Comparison of ENCODE assay signal across 23 mouse cellular contexts in genomic region chr11:114093175-114093574, GRCm38 (mm10). TPM values are rescaled to one million over a fixed set of nuclear protein-coding genes. Genes with fewer than 3 reads are reported as not detected.
DNase-seq lines count a peak whose midpoint lies in the region; ATAC-seq and TF ChIP-seq lines count a peak whose summit lies in the region.
"Had no signal": no experiment of that assay in that cellular context is flagged by ENCODE, and none has a peak within 500 bp of the region (broad histone marks: within the 10 kb centered on the region; RNA-seq: fewer than 3 reads in every experiment).

No protein-coding gene starts in this region.

- no peak for TF ChIP-seq CTCF in midbrain, postnatal 0 days (IDR thresholded peaks at IDR 0.05)
- no peak for TF ChIP-seq CTCF in CH12.LX (conservative IDR thresholded peaks at IDR 0.05 in 1 of 2, IDR thresholded peaks at IDR 0.05 in 1 of 2; ENCODE audit: low read depth in 2 of 2, low read length in 2 of 2)

- TF ChIP-seq POLR2A in CH12.LX (IDR thresholded peaks at IDR 0.05; ENCODE audit: low read depth, low read length) = no peak

- no peak overlapping the region for H3K27ac ChIP-seq in midbrain, embryonic 11.5 days (ENCODE audit: low read depth, low read length)
- no peak overlapping the region for H3K27ac ChIP-seq in midbrain, postnatal 0 days (ENCODE audit: low read depth, low read length)
- H3K27ac ChIP-seq in CH12.LX (ENCODE audit: insufficient read depth, low read depth) = no peak overlapping the region
- no peak overlapping the region for H3K27ac ChIP-seq in hindbrain, embryonic 10.5 days
- H3K27ac ChIP-seq: embryonic facial prominence, embryonic 13.5 days; forebrain, embryonic 12.5 days; hindbrain, embryonic 13.5 days; intestine, embryonic 15.5 days had no signal

- no peak overlapping the region for H3K4me3 ChIP-seq in midbrain, embryonic 11.5 days (ENCODE audit: low read depth, low read length)
- no peak overlapping the region for H3K4me3 ChIP-seq in midbrain, postnatal 0 days (ENCODE audit: low read depth, low read length)
- H3K4me3 ChIP-seq in CH12.LX (replicated peaks in 1 of 3; ENCODE audit: low read depth in 2 of 3, low read length in 2 of 3, poor library complexity in 1 of 3) = no peak overlapping the region
- H3K4me3 ChIP-seq in hindbrain, embryonic 10.5 days = no peak overlapping the region
- H3K4me3 ChIP-seq: embryonic facial prominence, embryonic 13.5 days; forebrain, embryonic 12.5 days; hindbrain, embryonic 13.5 days; intestine, embryonic 15.5 days had no signal

- H3K9ac ChIP-seq in midbrain, embryonic 11.5 days (ENCODE audit: low read length) = no peak overlapping the region
- H3K9ac ChIP-seq in midbrain, postnatal 0 days (replicated peaks; ENCODE audit: low read length, poor library complexity, severe bottlenecking) = no peak overlapping the region
- H3K9ac ChIP-seq in CH12.LX (ENCODE audit: insufficient read depth, low read depth) = no peak overlapping the region
- H3K9ac ChIP-seq: embryonic facial prominence, embryonic 13.5 days; forebrain, embryonic 12.5 days; hindbrain, embryonic 13.5 days; intestine, embryonic 15.5 days had no signal

- H3K4me2 ChIP-seq in midbrain, embryonic 11.5 days = no peak overlapping the region
- no peak overlapping the region for H3K4me2 ChIP-seq in midbrain, postnatal 0 days (ENCODE audit: low read depth, low read length, poor library complexity, severe bottlenecking)
- no peak overlapping the region for H3K4me2 ChIP-seq in CH12.LX (ENCODE audit: insufficient read depth, low read depth, poor library complexity, severe bottlenecking)
- H3K4me2 ChIP-seq: embryonic facial prominence, embryonic 13.5 days; forebrain, embryonic 12.5 days; hindbrain, embryonic 13.5 days; intestine, embryonic 15.5 days had no signal

- TF ChIP-seq RAD21 in CH12.LX (IDR thresholded peaks at IDR 0.05; ENCODE audit: low read depth, low read length) = no peak

- no peaks in the 10 kb centered on the region for H3K9me3 ChIP-seq in midbrain, embryonic 11.5 days (ENCODE audit: control insufficient read depth, low read length)
- no peaks in the 10 kb centered on the region for H3K9me3 ChIP-seq in midbrain, postnatal 0 days (ENCODE audit: low read length)
- no peaks in the 10 kb centered on the region for H3K9me3 ChIP-seq in CH12.LX (replicated peaks; ENCODE audit: low read length)
- no peaks in the 10 kb centered on the region for H3K9me3 ChIP-seq in hindbrain, embryonic 10.5 days
- H3K9me3 ChIP-seq: embryonic facial prominence, embryonic 13.5 days; forebrain, embryonic 12.5 days; hindbrain, embryonic 13.5 days; intestine, embryonic 15.5 days had no signal

- no peaks in the 10 kb centered on the region for H3K4me1 ChIP-seq in midbrain, embryonic 11.5 days (ENCODE audit: control insufficient read depth, insufficient read depth, low read length)
- H3K4me1 ChIP-seq in midbrain, postnatal 0 days (ENCODE audit: insufficient read depth, low read length) = no peaks in the 10 kb centered on the region
- H3K4me1 ChIP-seq in CH12.LX (ENCODE audit: control insufficient read depth in 1 of 2, insufficient read depth in 2 of 2) = peaks cover 0 to 24% of the 10 kb centered on the region in 2 experiments; a peak in 2 of 4 replicates
- peaks cover 7% of the 10 kb centered on the region; the same call in 1 of the 2 replicates for H3K4me1 ChIP-seq in hindbrain, embryonic 10.5 days (replicated peaks)
- H3K4me1 ChIP-seq: forebrain, embryonic 12.5 days; hindbrain, embryonic 13.5 days; intestine, embryonic 15.5 days had no signal

- TF ChIP-seq EP300 in CH12.LX (IDR thresholded peaks at IDR 0.05; ENCODE audit: low read length) = peak; percentile 72

- H3K36me3 ChIP-seq in midbrain, embryonic 11.5 days (ENCODE audit: control insufficient read depth, insufficient read depth, low read length) = no peaks in the 10 kb centered on the region
- H3K36me3 ChIP-seq in midbrain, postnatal 0 days (ENCODE audit: insufficient read depth, low read length) = no peaks in the 10 kb centered on the region
- no peaks in the 10 kb centered on the region for H3K36me3 ChIP-seq in CH12.LX (replicated peaks in 1 of 2; ENCODE audit: control insufficient read depth in 1 of 2, insufficient read depth in 1 of 2, low read length in 1 of 2)
- no peaks in the 10 kb centered on the region for H3K36me3 ChIP-seq in hindbrain, embryonic 10.5 days
- H3K36me3 ChIP-seq: embryonic facial prominence, embryonic 13.5 days; forebrain, embryonic 12.5 days; hindbrain, embryonic 13.5 days; intestine, embryonic 15.5 days had no signal

- in situ Hi-C loops in CH12.LX (cut with MboI; ENCODE audit: low pct_ligation_motif_present, low pct_unique_long_range_greater_than_20kb, low sequenced_read_pairs) = no loop called here

- dilution Hi-C loops in CH12.LX (cut with MboI; ENCODE audit: extremely low pct_ligation_motif_present, extremely low pct_unique_long_range_greater_than_20kb, low sequenced_read_pairs) = no loop called here

- peak; percentile 41 for DNase-seq in midbrain, embryonic 11.5 days (ENCODE audit: low spot score, missing footprints)
- DNase-seq in midbrain, postnatal 0 days (ENCODE audit: low spot score) = no peak
- DNase-seq in A20 (ENCODE audit: low read depth, low spot score) = peak; percentile 36
- DNase-seq in CH12.LX (ENCODE audit: extremely low read depth) = peak; percentile 80
- DNase-seq in lung, postnatal 25 days (ENCODE audit: low spot score) = no peak
- DNase-seq in hindbrain, embryonic 10.5 days (ENCODE audit: low spot score) = no peak
- DNase-seq: adrenal gland, postnatal 10 days; B cell, adult 2 months; cerebellum, adult 18-20 months; cerebellum, adult 9-11 months; cerebellum, postnatal 36 days; gastrocnemius, postnatal 10 days; heart, adult 11 months; heart, postnatal 10 days; heart, postnatal 4 days had no signal

- no peaks in the 10 kb centered on the region for H3K27me3 ChIP-seq in midbrain, embryonic 11.5 days (ENCODE audit: control insufficient read depth, insufficient read depth, low read length)
- no peaks in the 10 kb centered on the region for H3K27me3 ChIP-seq in midbrain, postnatal 0 days (ENCODE audit: insufficient read depth, low read length)
- no peaks in the 10 kb centered on the region for H3K27me3 ChIP-seq in CH12.LX (replicated peaks)
- no peaks in the 10 kb centered on the region for H3K27me3 ChIP-seq in hindbrain, embryonic 10.5 days (ENCODE audit: insufficient read depth, poor library complexity, severe bottlenecking)
- H3K27me3 ChIP-seq: embryonic facial prominence, embryonic 13.5 days; forebrain, embryonic 12.5 days; hindbrain, embryonic 13.5 days; intestine, embryonic 15.5 days had no signal

- H3K79me2 ChIP-seq in CH12.LX (replicated peaks; ENCODE audit: control insufficient read depth, extremely low read depth, insufficient read depth, poor library complexity, severe bottlenecking) = no peaks in the 10 kb centered on the region

- WGBS in midbrain, embryonic 11.5 days = 73% methylated on average over 7 of the region's 7 CpGs
- WGBS in midbrain, postnatal 0 days = 67% methylated on average over 7 of the region's 7 CpGs
- 70% methylated on average over 7 of the region's 7 CpGs for WGBS in hindbrain, embryonic 10.5 days

- ATAC-seq in midbrain, embryonic 11.5 days (ENCODE audit: low FRiP score) = no peak
- no peak for ATAC-seq in midbrain, postnatal 0 days (ENCODE audit: low FRiP score)
- 0 out of 2 replicates have a peak, but pooled peaks have one; percentile 44 for ATAC-seq in megakaryocyte progenitor cell, adult 5-6 weeks (replicated peaks; ENCODE audit: poor library complexity)
- ATAC-seq: CD4-positive, CD25-positive, alpha-beta regulatory T cell, adult 4 months; forebrain, embryonic 16.5 days; intestine, embryonic 15.5 days had no signal

TF ChIP-seq in CH12.LX, 34 proteins besides CTCF, POLR2A, EP300 and RAD21:
- TF ChIP-seq ZC3H11A (IDR thresholded peaks at IDR 0.05; ENCODE audit: low read depth, low read length) = no peak
- peak; percentile 67 for TF ChIP-seq IRF4 (IDR thresholded peaks at IDR 0.05; ENCODE audit: low read depth, low read length)
- TF ChIP-seq MEF2A (IDR thresholded peaks at IDR 0.05; ENCODE audit: borderline replicate concordance, low read depth, low read length) = peak; percentile 92

RNA-seq across cellular contexts. Expression of gene Sdk2, which starts 26.3 kb away (rescaled TPM):
- 2.6 and 3.0 TPM in 2 replicates for polyA plus RNA-seq in midbrain, embryonic 11.5 days (2014; fragmentation: Nextera tagmentation; extraction: Ambion mirVana)
- total RNA-seq in midbrain, postnatal 0 days (2014; rRNA removed) = 26.1 and 26.4 TPM in 2 replicates
- 2.1 and 2.5 TPM in 2 replicates for polyA plus RNA-seq in midbrain, postnatal 0 days (2015; fragmentation: Nextera tagmentation; extraction: Ambion mirVana)
- 1.2 and 1.7 TPM in 2 replicates for total RNA-seq in CH12.LX (2012; rRNA removed)
- total RNA-seq in CH12.LX (2014; rRNA removed) = 1.2 and 1.3 TPM in 2 replicates
- polyA plus RNA-seq in CH12.LX (2012; ENCODE audit: insufficient read length, low read depth) = 4.8 and 5.3 TPM in 2 replicates
- not detected in 2 replicates for total RNA-seq in megakaryocyte progenitor cell, adult 5-6 weeks (2015)
- total RNA-seq in megakaryocyte progenitor cell, adult 5-6 weeks (2017) = 0.03 TPM in 1 of 2 replicates, not detected in the other
- polyA plus RNA-seq in hindbrain, embryonic 10.5 days (2016; fragmentation: Nextera tagmentation; extraction: Ambion mirVana) = 3.2 and 4.3 TPM in 2 replicates
- total RNA-seq: MEL had no signal

Comparison
In these comparisons a context has a peak if more than half of its experiments do, and no peak if none do; other contexts are left out.
1. DNase-seq: peak in midbrain, embryonic 11.5 days (single experiment), A20 (single experiment) and CH12.LX (single experiment); none in midbrain, postnatal 0 days (single experiment), lung, postnatal 25 days (single experiment) and hindbrain, embryonic 10.5 days (single experiment).